Mouse (Mus musculus): ENCODE measurements around the gene Il1rap. TPM values are rescaled to one million over a fixed set of nuclear protein-coding genes. Genes with fewer than 3 reads are reported as not detected.

Gene Il1rap
- polyA plus RNA-seq, 1 experiment from 2014 or later = 14.4 TPM

- Histone ChIP-seq H3K27ac (ENCODE audit: low read length) (no peak overlapping the region), H3K9me3 (ENCODE audit: low read length) (no peaks in the 10 kb centered on the region), H3K4me1 (ENCODE audit: insufficient read depth, low read length) (no peaks in the 10 kb centered on the region), H3K4me2 (replicated peaks; ENCODE audit: low read depth, low read length) (no peak overlapping the region), H3K27me3 (ENCODE audit: insufficient read depth, low read length) (no peaks in the 10 kb centered on the region), H3K36me3 (ENCODE audit: insufficient read depth, low read length) (no peaks in the 10 kb centered on the region), H3K9ac (replicated peaks; ENCODE audit: low read length) (no peak overlapping the region), H3K4me3 (ENCODE audit: low read length) (no peak overlapping the region)
- WGBS = 75% methylated on average over 7 of the region's 7 CpGs
- no peak for ATAC-seq (ENCODE audit: low FRiP score, low TSS enrichment)
These were observed 81.4 kb downstream of the Il1rap start for GRCm38 (mm10) chr16:26662722-26663436.

- Histone ChIP-seq H3K4me3 (ENCODE audit: low read length) (no peak overlapping the region), H3K9me3 (ENCODE audit: low read length) (no peaks in the 10 kb centered on the region), H3K4me2 (replicated peaks; ENCODE audit: low read depth, low read length) (no peak overlapping the region), H3K4me1 (ENCODE audit: insufficient read depth, low read length) (no peaks in the 10 kb centered on the region), H3K27ac (ENCODE audit: low read length) (no peak overlapping the region), H3K9ac (replicated peaks; ENCODE audit: low read length) (no peak overlapping the region), H3K36me3 (ENCODE audit: insufficient read depth, low read length) (no peaks in the 10 kb centered on the region), H3K27me3 (ENCODE audit: insufficient read depth, low read length) (no peaks in the 10 kb centered on the region)
- 82% methylated on average over 2 of the region's 2 CpGs for WGBS
- ATAC-seq (ENCODE audit: low FRiP score, low TSS enrichment) = no peak
These were observed 84.9 kb downstream of the Il1rap start for GRCm38 (mm10) chr16:26666401-26666800.

GRCm38 (mm10) chr16:26669081-26669480 lies 87.6 kb downstream of the Il1rap start:
- Histone ChIP-seq H3K4me2 (replicated peaks; ENCODE audit: low read depth, low read length) (no peak overlapping the region), H3K4me3 (ENCODE audit: low read length) (no peak overlapping the region), H3K36me3 (ENCODE audit: insufficient read depth, low read length) (no peaks in the 10 kb centered on the region), H3K4me1 (ENCODE audit: insufficient read depth, low read length) (no peaks in the 10 kb centered on the region), H3K27ac (ENCODE audit: low read length) (no peak overlapping the region), H3K27me3 (ENCODE audit: insufficient read depth, low read length) (no peaks in the 10 kb centered on the region), H3K9me3 (ENCODE audit: low read length) (no peaks in the 10 kb centered on the region), H3K9ac (replicated peaks; ENCODE audit: low read length) (no peak overlapping the region)
- ATAC-seq (ENCODE audit: low FRiP score, low TSS enrichment) = no peak
- WGBS = 37% methylated on average over 2 of the region's 2 CpGs

- H3K27me3 ChIP-seq (ENCODE audit: insufficient read depth, low read length) = no peaks in the 10 kb centered on the region
- no peak for ATAC-seq (ENCODE audit: low FRiP score, low TSS enrichment)
- H3K27ac ChIP-seq (ENCODE audit: low read length) = no peak overlapping the region
- H3K9ac ChIP-seq (replicated peaks; ENCODE audit: low read length) = no peak overlapping the region
- no peaks in the 10 kb centered on the region for H3K4me1 ChIP-seq (ENCODE audit: insufficient read depth, low read length)
- no peak overlapping the region for H3K4me2 ChIP-seq (replicated peaks; ENCODE audit: low read depth, low read length)
- 84% methylated on average over 2 of the region's 2 CpGs for WGBS
- no peaks in the 10 kb centered on the region for H3K36me3 ChIP-seq (ENCODE audit: insufficient read depth, low read length)
- no peak overlapping the region for H3K4me3 ChIP-seq (ENCODE audit: low read length)
- H3K9me3 ChIP-seq (ENCODE audit: low read length) = no peaks in the 10 kb centered on the region
These were observed 98.9 kb downstream of the Il1rap start for GRCm38 (mm10) chr16:26680381-26680780.

GRCm38 (mm10) chr16:26689771-26690170 lies 108.3 kb downstream of the Il1rap start:
- H3K9ac ChIP-seq (replicated peaks; ENCODE audit: low read length) = no peak overlapping the region
- no peak for ATAC-seq (ENCODE audit: low FRiP score, low TSS enrichment)
- WGBS = 89% methylated on average over 2 of the region's 2 CpGs

GRCm38 (mm10) chr16:26691294-26691693 lies 109.8 kb downstream of the Il1rap start:
- H3K9ac ChIP-seq (replicated peaks; ENCODE audit: low read length) = no peak overlapping the region
- H3K27ac ChIP-seq (ENCODE audit: low read length) = no peak overlapping the region
- no peaks in the 10 kb centered on the region for H3K27me3 ChIP-seq (ENCODE audit: insufficient read depth, low read length)
- WGBS = 57% methylated on average over 11 of the region's 11 CpGs
- H3K4me1 ChIP-seq (ENCODE audit: insufficient read depth, low read length) = no peaks in the 10 kb centered on the region
- no peak for ATAC-seq (ENCODE audit: low FRiP score, low TSS enrichment)
- no peaks in the 10 kb centered on the region for H3K36me3 ChIP-seq (ENCODE audit: insufficient read depth, low read length)
- H3K9me3 ChIP-seq (ENCODE audit: low read length) = no peaks in the 10 kb centered on the region
- no peak overlapping the region for H3K4me2 ChIP-seq (replicated peaks; ENCODE audit: low read depth, low read length)
- no peak overlapping the region for H3K4me3 ChIP-seq (ENCODE audit: low read length)

More at GRCm38 (mm10) chr16:26689771-26690170, 108.3 kb downstream of the Il1rap start:
- Histone ChIP-seq H3K4me3 (ENCODE audit: low read length) (no peak overlapping the region), H3K36me3 (ENCODE audit: insufficient read depth, low read length) (no peaks in the 10 kb centered on the region), H3K9me3 (ENCODE audit: low read length) (no peaks in the 10 kb centered on the region), H3K4me1 (ENCODE audit: insufficient read depth, low read length) (no peaks in the 10 kb centered on the region), H3K27me3 (ENCODE audit: insufficient read depth, low read length) (no peaks in the 10 kb centered on the region), H3K4me2 (replicated peaks; ENCODE audit: low read depth, low read length) (no peak overlapping the region), H3K27ac (ENCODE audit: low read length) (no peak overlapping the region)

- Histone ChIP-seq H3K9ac (replicated peaks; ENCODE audit: low read length) (no peak overlapping the region), H3K27me3 (ENCODE audit: insufficient read depth, low read length) (no peaks in the 10 kb centered on the region), H3K4me3 (ENCODE audit: low read length) (no peak overlapping the region), H3K9me3 (ENCODE audit: low read length) (no peaks in the 10 kb centered on the region), H3K4me1 (ENCODE audit: insufficient read depth, low read length) (no peaks in the 10 kb centered on the region), H3K4me2 (replicated peaks; ENCODE audit: low read depth, low read length) (no peak overlapping the region), H3K36me3 (ENCODE audit: insufficient read depth, low read length) (no peaks in the 10 kb centered on the region), H3K27ac (ENCODE audit: low read length) (no peak overlapping the region)
- ATAC-seq (ENCODE audit: low FRiP score, low TSS enrichment) = no peak
- WGBS = 84% methylated on average over 4 of the region's 4 CpGs
These were observed 116.6 kb downstream of the Il1rap start for GRCm38 (mm10) chr16:26698076-26698475.

GRCm38 (mm10) chr16:26700440-26701103 lies 119.1 kb downstream of the Il1rap start:
- 81% methylated on average over 8 of the region's 8 CpGs for WGBS

GRCm38 (mm10) chr16:26705658-26706371 lies 124.3 kb downstream of the Il1rap start:
- Histone ChIP-seq H3K27ac (ENCODE audit: low read length) (no peak overlapping the region), H3K4me3 (ENCODE audit: low read length) (no peak overlapping the region), H3K9me3 (ENCODE audit: low read length) (no peaks in the 10 kb centered on the region), H3K27me3 (ENCODE audit: insufficient read depth, low read length) (no peaks in the 10 kb centered on the region), H3K36me3 (ENCODE audit: insufficient read depth, low read length) (no peaks in the 10 kb centered on the region), H3K4me1 (ENCODE audit: insufficient read depth, low read length) (no peaks in the 10 kb centered on the region), H3K9ac (replicated peaks; ENCODE audit: low read length) (no peak overlapping the region), H3K4me2 (replicated peaks; ENCODE audit: low read depth, low read length) (no peak overlapping the region)
- WGBS = 77% methylated on average over 6 of the region's 6 CpGs
- no peak for ATAC-seq (ENCODE audit: low FRiP score, low TSS enrichment)

More at GRCm38 (mm10) chr16:26700440-26701103, 119.1 kb downstream of the Il1rap start:
- no peak overlapping the region for H3K4me3 ChIP-seq (ENCODE audit: low read length)
- no peak overlapping the region for H3K9ac ChIP-seq (replicated peaks; ENCODE audit: low read length)
- no peaks in the 10 kb centered on the region for H3K9me3 ChIP-seq (ENCODE audit: low read length)
- no peaks in the 10 kb centered on the region for H3K27me3 ChIP-seq (ENCODE audit: insufficient read depth, low read length)
- H3K27ac ChIP-seq (ENCODE audit: low read length) = no peak overlapping the region
- H3K36me3 ChIP-seq (ENCODE audit: insufficient read depth, low read length) = no peaks in the 10 kb centered on the region
- H3K4me2 ChIP-seq (replicated peaks; ENCODE audit: low read depth, low read length) = no peak overlapping the region
- no peak for ATAC-seq (ENCODE audit: low FRiP score, low TSS enrichment)
- no peaks in the 10 kb centered on the region for H3K4me1 ChIP-seq (ENCODE audit: insufficient read depth, low read length)

GRCm38 (mm10) chr16:26706503-26706902 lies 125.0 kb downstream of the Il1rap start:
- no peak overlapping the region for H3K4me2 ChIP-seq (replicated peaks; ENCODE audit: low read depth, low read length)
- no peaks in the 10 kb centered on the region for H3K27me3 ChIP-seq (ENCODE audit: insufficient read depth, low read length)
- H3K36me3 ChIP-seq (ENCODE audit: insufficient read depth, low read length) = no peaks in the 10 kb centered on the region
- no peaks in the 10 kb centered on the region for H3K4me1 ChIP-seq (ENCODE audit: insufficient read depth, low read length)
- ATAC-seq (ENCODE audit: low FRiP score, low TSS enrichment) = no peak
- H3K9me3 ChIP-seq (ENCODE audit: low read length) = no peaks in the 10 kb centered on the region
- H3K27ac ChIP-seq (ENCODE audit: low read length) = no peak overlapping the region
- H3K9ac ChIP-seq (replicated peaks; ENCODE audit: low read length) = no peak overlapping the region
- 48% methylated on average over 2 of the region's 2 CpGs for WGBS
- no peak overlapping the region for H3K4me3 ChIP-seq (ENCODE audit: low read length)
